Comparison of ENCODE assay signal across 18 mouse cellular contexts in the genomic region with DNA sequence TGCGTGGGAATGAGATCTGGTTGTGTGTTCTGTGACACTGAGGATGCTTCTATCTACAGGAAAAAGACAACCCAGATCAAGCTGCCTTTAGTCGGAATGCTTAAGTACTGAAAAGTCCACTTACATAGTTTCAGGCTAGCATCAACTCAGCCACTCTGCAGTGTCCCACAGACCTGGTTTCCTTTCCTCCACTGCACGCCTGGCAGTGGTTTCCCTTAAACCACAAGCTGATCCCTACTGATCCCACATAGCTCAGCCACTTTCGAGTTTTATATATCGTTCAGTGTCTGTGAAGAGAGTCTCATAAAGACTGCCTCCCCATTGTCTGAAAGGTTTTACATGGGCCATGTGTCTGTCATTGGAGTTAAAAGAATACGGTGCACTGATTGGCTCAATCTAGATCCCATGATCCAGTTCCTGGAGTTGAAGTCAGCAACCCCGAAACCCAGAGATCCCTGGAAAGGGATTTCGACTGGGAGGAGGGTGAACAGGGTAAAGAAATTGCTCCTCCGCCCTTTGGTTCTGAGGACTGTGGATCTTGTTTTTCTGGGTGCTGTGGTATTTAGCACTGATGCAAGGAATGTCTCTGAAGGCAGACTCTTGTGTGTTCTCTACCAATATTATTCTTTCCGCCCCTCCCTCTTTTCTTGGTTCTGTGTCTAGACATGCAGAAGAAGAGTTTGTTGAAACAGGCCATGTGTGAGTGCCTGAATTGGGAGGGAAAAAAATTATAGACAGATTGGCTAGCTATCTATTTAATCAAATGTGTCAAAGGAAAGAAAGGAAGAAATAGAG.
DNase-seq lines count a peak whose midpoint lies in the region; ATAC-seq and TF ChIP-seq lines count a peak whose summit lies in the region.
"Had no signal": no experiment of that assay in that cellular context is flagged by ENCODE, and none has a peak within 500 bp of the region (broad histone marks: within the 10 kb centered on the region; RNA-seq: fewer than 3 reads in every experiment).

No protein-coding gene starts in this region.

- 0 out of 2 replicates have a peak overlapping the region, but pooled peaks have one; percentile 45 for H3K27ac ChIP-seq in limb, embryonic 12.5 days
- no peak overlapping the region for H3K27ac ChIP-seq in limb, embryonic 10.5 days
- H3K27ac ChIP-seq in limb, embryonic 13.5 days = peak overlapping the region; percentile 39; the same call in 1 of the 2 replicates
- peak overlapping the region; percentile 75 for H3K27ac ChIP-seq in stomach, postnatal 0 days (replicated peaks)
- H3K27ac ChIP-seq: intestine, embryonic 15.5 days; lung, embryonic 15.5 days had no signal

- 0 out of 2 replicates have a peak, but pooled peaks cover 3% of the 10 kb centered on the region for H3K9me3 ChIP-seq in limb, embryonic 12.5 days
- H3K9me3 ChIP-seq in limb, embryonic 10.5 days (replicated peaks) = no peaks in the 10 kb centered on the region
- H3K9me3 ChIP-seq in limb, embryonic 13.5 days = peaks cover 6% of the 10 kb centered on the region; the same call in 1 of the 2 replicates
- H3K9me3 ChIP-seq in stomach, postnatal 0 days (ENCODE audit: control insufficient read depth, low read length) = no peaks in the 10 kb centered on the region
- H3K9me3 ChIP-seq: intestine, embryonic 15.5 days; lung, embryonic 15.5 days; midbrain, embryonic 12.5 days had no signal

- H3K27me3 ChIP-seq in limb, embryonic 12.5 days = no peaks in the 10 kb centered on the region
- H3K27me3 ChIP-seq in limb, embryonic 10.5 days (ENCODE audit: low read depth, poor library complexity, severe bottlenecking) = no peaks in the 10 kb centered on the region
- no peaks in the 10 kb centered on the region for H3K27me3 ChIP-seq in limb, embryonic 13.5 days
- H3K27me3 ChIP-seq in stomach, postnatal 0 days (ENCODE audit: control insufficient read depth, insufficient read depth, low read length) = no peaks in the 10 kb centered on the region
- H3K27me3 ChIP-seq: forebrain, embryonic 12.5 days; intestine, embryonic 15.5 days; lung, embryonic 15.5 days; midbrain, embryonic 12.5 days had no signal

- H3K4me3 ChIP-seq in limb, embryonic 12.5 days (replicated peaks) = no peak overlapping the region
- H3K4me3 ChIP-seq in limb, embryonic 10.5 days = no peak overlapping the region
- H3K4me3 ChIP-seq in limb, embryonic 13.5 days = no peak overlapping the region
- no peak overlapping the region for H3K4me3 ChIP-seq in stomach, postnatal 0 days (ENCODE audit: low read depth, low read length)
- H3K4me3 ChIP-seq: forebrain, embryonic 12.5 days; intestine, embryonic 15.5 days; lung, embryonic 15.5 days; midbrain, embryonic 12.5 days had no signal

- WGBS in limb, embryonic 12.5 days = 73% methylated on average over 10 of the region's 10 CpGs
- 84% methylated on average over 10 of the region's 10 CpGs for whole genome bisulfite sequencing in limb, embryonic 10.5 days
- 60% methylated on average over 10 of the region's 10 CpGs for WGBS in limb, embryonic 13.5 days
- WGBS in stomach, postnatal 0 days = 61% methylated on average over 10 of the region's 10 CpGs

- no peak overlapping the region for H3K4me2 ChIP-seq in limb, embryonic 12.5 days
- H3K4me2 ChIP-seq in limb, embryonic 13.5 days (replicated peaks) = no peak overlapping the region
- no peak overlapping the region for H3K4me2 ChIP-seq in stomach, postnatal 0 days (replicated peaks; ENCODE audit: low read depth)
- H3K4me2 ChIP-seq: forebrain, embryonic 12.5 days; intestine, embryonic 15.5 days; lung, embryonic 15.5 days; midbrain, embryonic 12.5 days had no signal

- peaks cover 7% of the 10 kb centered on the region for H3K4me1 ChIP-seq in limb, embryonic 12.5 days (replicated peaks)
- H3K4me1 ChIP-seq in limb, embryonic 10.5 days = peaks cover 23% of the 10 kb centered on the region
- H3K4me1 ChIP-seq in limb, embryonic 13.5 days = peaks cover 18% of the 10 kb centered on the region
- no peaks in the 10 kb centered on the region for H3K4me1 ChIP-seq in stomach, postnatal 0 days (replicated peaks; ENCODE audit: control insufficient read depth, insufficient read depth)
- H3K4me1 ChIP-seq: intestine, embryonic 15.5 days; midbrain, embryonic 12.5 days had no signal

- no peak overlapping the region for H3K9ac ChIP-seq in limb, embryonic 12.5 days (replicated peaks)
- H3K9ac ChIP-seq in limb, embryonic 13.5 days = no peak overlapping the region
- H3K9ac ChIP-seq in stomach, postnatal 0 days (ENCODE audit: low read length) = no peak overlapping the region
- H3K9ac ChIP-seq: forebrain, embryonic 12.5 days; intestine, embryonic 15.5 days; lung, embryonic 15.5 days; midbrain, embryonic 12.5 days had no signal

- no peak for TF ChIP-seq EP300 in stomach, postnatal 0 days (optimal IDR thresholded peaks at IDR 0.05)

- DNase-seq in frontal cortex, postnatal 36 days (ENCODE audit: low spot score in 2 of 2) = no peak
- DNase-seq in limb, embryonic 10.5 days (ENCODE audit: low spot score) = no peak
- no peak for DNase-seq in stomach, postnatal 0 days (ENCODE audit: low spot score)
- no peak for DNase-seq in thymus, adult 18-20 months
- DNase-seq in gastrocnemius, postnatal 25 days = no peak
- DNase-seq: cerebellum, adult 8-10 months; embryo, embryonic 11 days; heart, postnatal 4 days; kidney, postnatal 36 days; right cerebral cortex, postnatal 4 days; thymus, postnatal 36 days had no signal

- H3K36me3 ChIP-seq in limb, embryonic 12.5 days = peaks cover 6% of the 10 kb centered on the region; the same call in 1 of the 2 replicates
- peaks cover 15% of the 10 kb centered on the region for H3K36me3 ChIP-seq in limb, embryonic 10.5 days
- H3K36me3 ChIP-seq in limb, embryonic 13.5 days = peaks cover 20% of the 10 kb centered on the region
- no peaks in the 10 kb centered on the region for H3K36me3 ChIP-seq in stomach, postnatal 0 days (ENCODE audit: control insufficient read depth, insufficient read depth, low read length)
- H3K36me3 ChIP-seq: intestine, embryonic 15.5 days; lung, embryonic 15.5 days had no signal

- no peak for TF ChIP-seq CTCF in stomach, postnatal 0 days (IDR thresholded peaks at IDR 0.05; ENCODE audit: low read depth)

- peak; percentile 20; the same call in 1 of the 2 replicates for ATAC-seq in frontal cortex, adult (ENCODE audit: low TSS enrichment)
- no peak for ATAC-seq in limb, embryonic 12.5 days (ENCODE audit: insufficient number of reproducible peaks, insufficient read depth, low FRiP score, low TSS enrichment, low read depth)
- peak; percentile 49; the same call in 1 of the 2 replicates for ATAC-seq in limb, embryonic 13.5 days (ENCODE audit: low FRiP score, low read depth)
- ATAC-seq in stomach, postnatal 0 days (ENCODE audit: low FRiP score, low TSS enrichment) = peak; percentile 26; the same call in 1 of the 2 replicates
- ATAC-seq: intestine, embryonic 15.5 days had no signal
